Mouse (Mus musculus) MEL-GATA-1-ER (cell line): Measurements from ENCODE around the gene Kat7.
A peak's percentile ranks its signal among the peaks of the same experiment; 100 is the strongest.

ENCODE experiments used
- DNase-seq: peaks from one replicate; pipeline ENCODE4 v3.0.0-alpha.2; 2012; ENCODE audit warnings: low read depth; ENCODE audit errors: extremely low read depth

The Kat7 gene

DNA sequence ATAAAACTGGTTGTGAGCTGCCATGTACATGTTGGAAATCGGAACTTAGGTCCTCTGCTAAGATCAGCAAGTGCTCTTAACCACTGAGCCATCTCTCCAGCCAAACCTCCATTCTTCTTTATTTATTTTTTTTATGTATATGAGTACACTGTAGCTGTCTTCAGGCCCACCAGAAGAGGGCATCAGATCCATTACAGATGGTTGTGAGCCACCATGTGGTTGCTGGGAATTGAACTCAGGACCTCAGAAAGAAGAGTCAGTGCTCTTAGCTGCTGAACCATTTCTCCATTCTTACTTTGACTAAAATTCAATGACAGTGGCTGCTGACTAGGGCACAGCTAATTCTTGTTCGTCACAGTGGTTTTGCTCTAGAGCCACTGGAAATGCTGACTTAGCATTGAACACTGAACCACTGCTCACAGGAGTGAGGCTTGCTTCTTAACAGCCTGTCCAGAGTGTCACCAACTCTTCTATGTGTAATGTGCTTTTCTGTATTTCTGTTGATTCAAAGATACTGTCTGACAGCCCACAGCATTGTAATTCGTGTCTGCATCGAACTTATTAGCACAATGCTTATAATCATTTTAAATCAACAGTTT, 30.9 kb downstream of the Kat7 start:
- DNase-seq = no peak

DNA sequence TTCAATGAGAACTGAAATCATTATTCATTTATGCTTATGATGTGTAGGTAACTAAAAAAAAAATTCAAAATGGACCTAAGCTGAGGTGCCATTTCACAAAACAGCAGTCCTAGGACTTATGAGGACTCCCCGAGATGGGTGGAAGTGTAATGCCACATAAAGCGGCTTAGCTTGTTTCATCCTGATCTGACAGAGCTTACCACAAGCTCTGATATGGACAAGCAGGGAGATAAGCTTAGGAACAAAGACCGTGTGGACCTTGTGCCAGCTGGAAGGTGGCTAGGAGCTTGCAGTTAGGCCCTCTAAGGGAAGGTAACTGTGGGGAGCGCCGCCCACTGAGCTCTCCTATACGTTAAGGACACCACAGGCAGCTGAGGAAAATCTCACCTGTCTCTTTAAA, 34.0 kb downstream of the Kat7 start:
- DNase-seq = no peak

GRCm38 (mm10) chr11:95274613-95275012, 35.4 kb downstream of the Kat7 start:
- DNase-seq = no peak

GRCm38 (mm10) chr11:95273661-95274060, 36.4 kb downstream of the Kat7 start:
- DNase-seq = no peak

GRCm38 (mm10) chr11:95266540-95267245, 43.4 kb downstream of the Kat7 start:
- no peak for DNase-seq

DNA sequence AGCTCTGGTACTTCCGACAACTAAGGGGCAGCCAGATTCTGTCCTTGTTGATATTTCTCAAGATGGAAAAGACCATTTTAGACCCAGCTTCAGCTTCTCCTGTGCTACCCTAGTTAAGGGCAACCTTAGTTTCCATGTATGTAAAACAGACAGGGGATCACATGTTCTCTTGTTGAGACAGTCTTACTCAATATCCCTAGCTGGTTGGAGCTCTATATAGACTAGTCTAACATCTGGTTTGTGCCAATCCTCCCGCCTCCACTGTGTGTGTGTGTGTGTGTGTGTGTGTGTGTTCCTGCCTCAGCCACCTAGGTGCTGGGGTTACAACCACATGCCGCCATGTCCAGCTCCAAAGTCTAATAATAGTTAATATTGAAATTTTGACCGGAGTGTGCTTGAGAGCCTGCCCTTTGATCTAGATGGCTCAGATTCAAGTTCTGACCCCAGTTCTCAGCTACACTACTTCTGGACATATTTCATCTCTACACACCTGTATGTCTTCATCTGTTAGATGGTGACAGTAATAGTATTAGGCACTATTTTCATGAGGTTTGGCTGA, 45.5 kb downstream of the Kat7 start:
- no peak for DNase-seq

DNA sequence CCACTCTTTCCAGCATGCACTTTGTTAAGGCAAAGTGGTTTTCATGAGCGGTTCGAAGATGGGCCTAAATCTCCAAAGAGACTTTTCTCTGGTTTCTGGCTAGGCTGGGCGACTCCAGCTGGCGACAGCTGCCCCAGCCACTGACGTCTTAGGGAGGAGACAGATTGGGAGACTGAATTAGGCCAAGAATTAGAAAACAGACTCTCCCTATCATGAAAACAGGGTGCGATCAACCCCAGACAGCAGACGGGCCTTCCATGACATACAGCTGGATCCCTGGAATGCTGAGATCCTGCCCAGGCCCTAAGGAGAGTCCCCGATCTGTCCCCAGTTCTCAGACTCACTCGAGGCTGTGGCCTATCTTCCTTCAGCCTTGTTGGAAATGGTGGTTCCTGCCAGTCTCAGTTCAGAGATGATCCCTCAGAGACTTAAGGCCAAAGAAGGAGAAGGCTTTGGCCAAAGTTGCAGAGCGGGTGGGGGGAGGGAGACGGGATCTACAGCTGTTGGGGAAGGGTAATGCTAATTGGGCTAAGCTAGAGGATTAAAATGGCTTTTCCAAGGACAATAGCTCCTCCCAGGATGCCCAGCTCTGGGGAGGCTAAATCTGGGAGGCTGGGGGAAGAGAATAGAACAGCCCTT, 46.1 kb downstream of the Kat7 start:
- DNase-seq = no peak

DNA sequence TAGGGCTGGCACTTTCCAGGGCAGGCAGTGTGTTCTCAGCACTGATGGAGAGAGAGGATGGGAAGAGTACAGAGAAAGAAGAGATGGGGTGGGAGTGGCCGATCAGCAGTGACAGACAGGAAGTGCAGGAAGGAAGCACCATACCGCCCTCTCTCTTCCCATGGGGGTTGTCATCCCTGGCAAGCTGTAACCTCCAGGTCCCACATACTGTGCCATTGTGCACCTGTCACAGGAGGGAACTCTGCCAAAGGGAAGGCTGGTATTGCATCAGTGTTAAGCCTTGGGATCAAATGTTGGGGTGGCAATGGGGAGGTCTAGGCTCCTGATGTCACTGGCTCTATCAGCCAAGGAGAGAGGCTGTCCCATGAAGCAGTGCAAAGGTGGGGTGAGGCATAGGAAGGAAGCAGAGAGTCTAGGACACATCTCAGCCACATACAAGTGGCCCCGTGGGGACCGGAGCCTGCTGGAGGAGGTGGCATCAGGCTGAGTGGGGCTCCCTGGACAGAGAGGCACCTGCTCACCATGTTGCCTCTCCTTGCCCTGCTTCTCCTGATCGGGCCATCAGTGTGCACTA, 48.8 kb downstream of the Kat7 start, which contains the start of gene Tac4:
Gene Tac4 (plus strand): TSS at position 352 of the 574 bp plus-strand sequence.
- DNase-seq = no peak

- peak; percentile 67 for DNase-seq
Observed at GRCm38 (mm10) chr11:95259088-95259849, 50.8 kb downstream of the Kat7 start.

GRCm38 (mm10) chr11:95258490-95258889, 51.6 kb downstream of the Kat7 start:
- peak; percentile 63 for DNase-seq

DNA sequence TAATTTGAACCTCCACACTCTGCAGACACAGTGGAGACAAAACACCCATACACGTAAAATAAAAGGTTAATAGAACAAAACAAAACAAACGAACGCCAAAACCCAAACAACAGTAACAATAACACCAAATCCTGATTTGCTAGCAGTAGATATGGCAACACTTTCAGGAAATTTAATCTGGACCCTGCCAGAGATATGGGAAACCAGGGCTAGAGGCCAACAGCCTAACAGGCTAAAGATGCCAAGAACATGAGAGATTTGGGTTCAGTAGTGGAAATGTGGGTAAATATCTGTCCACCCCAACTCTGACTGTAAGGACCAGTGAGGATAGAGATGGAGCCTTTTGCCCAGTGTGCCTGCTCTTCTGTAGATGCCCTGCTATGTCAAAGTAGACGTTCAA, 52.1 kb downstream of the Kat7 start:
- DNase-seq = no peak

DNA sequence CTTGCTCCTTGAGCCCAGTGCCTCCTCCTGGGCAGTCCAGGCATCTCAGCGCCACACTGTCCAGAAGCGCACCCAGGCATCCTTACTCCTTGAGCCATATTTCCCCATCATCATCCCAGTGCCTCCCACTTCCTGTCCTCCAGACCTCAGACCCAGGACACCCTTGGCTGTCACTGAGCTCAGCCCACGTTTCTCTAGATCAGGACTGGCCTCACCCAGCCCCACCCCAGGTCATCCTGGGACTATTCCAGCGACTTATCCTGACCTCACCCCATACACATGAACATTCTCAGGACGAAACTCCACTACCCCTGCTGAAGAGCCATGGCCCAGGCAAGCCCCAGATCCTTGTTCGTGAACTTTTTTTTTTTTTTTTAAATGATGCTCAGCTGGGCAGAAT, 54.3 kb downstream of the Kat7 start:
- no peak for DNase-seq

- no peak for DNase-seq
Observed at GRCm38 (mm10) chr11:95254165-95254564, 55.9 kb downstream of the Kat7 start.

GRCm38 (mm10) chr11:95252104-95252503, 57.9 kb downstream of the Kat7 start:
- DNase-seq = no peak

DNA sequence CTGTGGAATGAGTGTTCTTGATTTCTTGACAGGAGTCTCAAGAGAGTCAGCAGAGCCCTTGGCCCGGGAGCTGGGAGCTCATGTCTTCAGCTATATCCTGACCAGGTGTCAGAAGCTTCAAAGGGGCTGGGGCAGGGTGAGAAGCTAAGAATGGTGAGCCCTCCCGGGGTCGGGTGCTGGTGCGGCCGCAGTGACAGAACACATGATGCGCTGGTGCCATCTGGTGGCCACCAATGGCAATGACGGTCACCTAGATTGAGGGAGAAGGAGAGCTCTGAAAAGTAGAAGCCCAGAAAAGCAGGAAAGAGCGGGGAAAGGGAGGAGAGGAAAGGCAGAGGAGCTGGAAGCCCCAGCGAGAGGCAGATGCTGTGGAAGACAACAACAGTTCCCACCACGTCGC, 58.8 kb downstream of the Kat7 start:
- DNase-seq = no peak

DNA sequence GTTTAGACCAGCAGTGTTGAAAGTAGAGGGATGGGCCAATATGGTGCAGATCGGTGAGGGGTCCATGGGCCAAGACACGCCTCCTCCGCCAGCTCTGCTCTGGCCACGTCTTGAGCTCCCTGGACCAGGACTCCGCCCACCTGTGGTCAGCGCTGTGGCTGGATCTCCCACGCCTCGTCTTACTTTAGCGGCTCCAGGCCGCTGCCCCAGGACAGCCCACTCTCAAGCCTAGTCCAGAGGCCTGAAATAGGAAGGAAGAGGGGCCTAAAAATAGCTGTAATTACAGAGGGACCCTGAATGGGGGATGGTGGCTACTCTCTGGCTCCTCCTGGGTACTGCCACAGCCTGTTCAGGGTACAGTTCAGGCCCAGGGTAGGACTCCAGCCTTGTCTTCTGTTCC, 59.9 kb downstream of the Kat7 start:
- no peak for DNase-seq

DNA sequence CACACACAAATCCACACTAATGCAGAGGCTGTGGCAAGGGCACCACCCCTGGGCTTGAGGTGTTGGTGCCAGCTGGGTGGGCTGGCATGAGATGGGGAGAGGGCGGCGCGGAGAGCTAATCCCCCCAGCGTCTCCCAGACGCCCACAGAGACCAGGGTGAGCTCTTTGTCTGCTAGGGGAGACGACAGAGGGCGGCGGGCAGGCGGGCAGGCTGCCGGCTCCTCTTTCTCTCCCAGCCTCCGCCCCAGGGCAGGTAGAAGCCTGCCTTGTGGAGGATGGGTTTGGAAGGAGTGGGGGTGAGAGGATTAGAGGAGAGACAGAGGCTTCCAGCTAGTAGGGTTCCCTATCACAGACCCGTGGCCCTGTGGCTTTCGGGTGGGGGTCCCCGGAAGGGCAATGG, 63.0 kb downstream of the Kat7 start:
- DNase-seq = no peak

- DNase-seq = no peak
Observed at GRCm38 (mm10) chr11:95245456-95245855, 64.6 kb downstream of the Kat7 start.

DNA sequence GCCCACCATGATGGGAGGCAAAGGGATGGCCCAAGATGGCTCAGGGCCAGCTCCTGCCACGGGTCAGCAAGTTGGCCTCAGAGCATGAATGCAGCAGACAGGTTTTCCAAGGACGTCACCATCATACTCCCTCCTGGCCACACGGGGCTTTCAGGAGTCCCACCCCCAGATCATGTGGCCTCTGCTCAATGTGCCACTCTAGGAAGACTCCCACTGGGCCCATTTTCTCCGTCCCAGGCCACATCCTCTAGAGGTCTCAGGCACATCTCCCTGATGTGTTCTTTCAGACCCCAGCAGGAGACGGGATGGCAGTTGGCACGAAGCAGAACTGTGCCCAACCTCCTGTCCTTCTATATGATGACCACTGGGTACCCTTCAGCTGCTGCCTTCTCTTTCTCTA, 67.4 kb downstream of the Kat7 start:
- no peak for DNase-seq

DNA sequence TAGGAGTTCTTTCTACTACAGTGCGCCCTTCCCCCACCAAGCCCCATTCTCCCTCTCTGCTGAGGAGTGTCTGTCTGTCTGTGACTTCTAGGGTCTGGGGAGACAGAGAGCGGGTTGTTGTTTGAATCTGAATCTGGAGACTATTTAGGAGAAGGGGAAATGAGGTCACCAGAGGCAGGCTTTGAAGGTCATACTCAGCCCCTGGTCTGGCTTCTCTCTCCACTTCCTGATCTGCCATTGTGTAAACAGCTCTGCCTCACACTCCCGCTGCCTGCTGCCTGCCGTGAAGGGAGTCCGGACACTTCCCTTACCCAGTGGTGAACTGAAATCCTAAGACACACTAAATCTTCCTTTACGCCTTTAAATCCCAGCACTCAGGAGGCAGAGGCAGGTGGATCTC, 71.6 kb downstream of the Kat7 start:
- DNase-seq = no peak

DNA sequence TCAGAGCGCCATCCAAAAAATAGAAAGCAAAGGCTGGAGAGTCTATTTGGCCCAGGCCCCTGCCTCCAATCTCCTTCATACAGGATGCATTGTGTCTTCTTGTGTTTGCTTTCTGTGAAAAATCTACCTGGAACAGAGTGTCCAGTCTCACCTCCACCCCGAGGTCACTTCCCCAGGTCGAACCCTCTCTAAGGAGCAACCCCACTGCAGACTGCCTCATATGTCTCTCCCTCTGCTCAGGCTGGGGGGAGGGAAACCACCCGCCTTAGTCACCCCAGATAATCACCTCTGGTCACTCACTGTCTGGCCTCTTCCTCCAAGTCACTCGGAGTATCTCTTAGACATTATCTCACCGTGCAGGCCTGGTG, 77.7 kb downstream of the Kat7 start:
- DNase-seq = no peak
